Comparison of ENCODE assay signal across 25 mouse cellular contexts in the genomic region with DNA sequence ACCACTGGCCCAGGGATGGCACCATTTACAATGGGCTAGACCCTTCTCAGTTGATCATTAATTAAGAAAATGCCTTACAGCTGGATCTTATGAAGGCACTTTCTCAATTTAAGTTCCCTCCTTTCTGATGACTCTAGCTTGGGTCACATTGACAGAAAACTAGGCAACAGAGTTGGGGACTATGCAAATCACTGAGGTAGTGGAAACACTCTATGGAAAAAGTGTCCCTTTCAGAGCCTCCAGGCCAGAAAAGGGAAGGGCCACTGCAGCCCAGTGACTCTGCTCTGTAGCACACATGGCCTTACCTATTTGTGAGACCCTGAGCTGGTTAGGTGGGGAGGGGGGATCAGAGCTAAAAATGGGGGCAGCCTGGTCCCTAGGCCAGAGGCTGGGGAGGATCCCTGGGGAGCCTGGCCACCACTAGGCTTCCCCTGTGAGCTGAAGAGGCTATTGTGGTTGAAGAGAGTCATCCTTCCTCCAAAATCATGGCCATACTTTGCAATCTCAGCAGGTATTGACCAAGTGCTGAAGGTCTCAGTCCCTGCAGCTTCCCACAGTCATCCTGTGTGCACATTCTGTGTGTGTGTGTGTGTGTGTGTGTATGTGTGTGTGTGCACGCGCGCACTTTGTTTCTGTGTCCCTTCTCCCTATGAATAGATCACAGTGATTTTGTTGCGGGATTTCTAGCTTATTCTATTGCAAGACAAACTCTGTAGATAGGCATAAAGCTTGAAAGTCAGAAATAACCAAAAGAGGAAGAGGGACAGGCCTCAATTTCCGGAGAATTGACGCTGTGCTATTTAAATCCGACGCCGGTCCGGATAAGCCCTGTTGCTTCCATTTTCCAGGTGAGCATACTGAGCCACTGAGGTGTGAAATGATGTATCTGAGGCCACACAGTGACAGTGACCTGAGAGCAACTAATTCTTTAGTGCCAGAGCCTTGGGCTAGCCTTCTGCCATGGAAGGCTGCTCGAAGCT. TPM values are rescaled to one million over a fixed set of nuclear protein-coding genes. Genes with fewer than 3 reads are reported as not detected.
DNase-seq lines count a peak whose midpoint lies in the region; ATAC-seq and TF ChIP-seq lines count a peak whose summit lies in the region.
"Had no signal": no experiment of that assay in that cellular context is flagged by ENCODE, and none has a peak within 500 bp of the region (broad histone marks: within the 10 kb centered on the region; RNA-seq: fewer than 3 reads in every experiment).

No protein-coding gene starts in this region.

- H3K9me3 ChIP-seq in CH12.LX (replicated peaks; ENCODE audit: low read length) = no peaks in the 10 kb centered on the region
- H3K9me3 ChIP-seq: heart, embryonic 10.5 days; limb, embryonic 15.5 days; midbrain, embryonic 15.5 days had no signal

- peaks cover 62 to 90% of the 10 kb centered on the region in 2 experiments for H3K4me1 ChIP-seq in CH12.LX (ENCODE audit: control insufficient read depth in 1 of 2, insufficient read depth in 2 of 2)
- H3K4me1 ChIP-seq: limb, embryonic 15.5 days; midbrain, embryonic 15.5 days had no signal

- dilution Hi-C loops in CH12.LX (cut with MboI; ENCODE audit: extremely low pct_ligation_motif_present, extremely low pct_unique_long_range_greater_than_20kb, low sequenced_read_pairs) = no loop called here

- H3K27ac ChIP-seq in CH12.LX (ENCODE audit: insufficient read depth, low read depth) = peak overlapping the region; percentile 96
- H3K27ac ChIP-seq: heart, embryonic 10.5 days; hindbrain, postnatal 0 days; limb, embryonic 15.5 days; midbrain, embryonic 15.5 days had no signal

- peak overlapping the region; percentile 68 for H3K4me2 ChIP-seq in CH12.LX (ENCODE audit: insufficient read depth, low read depth, poor library complexity, severe bottlenecking)
- H3K4me2 ChIP-seq: limb, embryonic 15.5 days; midbrain, embryonic 15.5 days had no signal

- in situ Hi-C loops in CH12.LX (cut with MboI; ENCODE audit: low pct_ligation_motif_present, low pct_unique_long_range_greater_than_20kb, low sequenced_read_pairs) = loop anchor here (5.0 kb wide), 1 partner anchor 86 kb away; no protein-coding TSS in a partner anchor

- TF ChIP-seq CTCF in CH12.LX (conservative IDR thresholded peaks at IDR 0.05 in 1 of 2, IDR thresholded peaks at IDR 0.05 in 1 of 2; ENCODE audit: low read depth in 2 of 2, low read length in 2 of 2) = no peak

- ATAC-seq in inflammation-experienced regulatory T-cells, adult 6 months = peak; percentile 60
- ATAC-seq: hindbrain, postnatal 0 days; midbrain, embryonic 15.5 days had no signal

- DNase-seq in lung, postnatal 36 days = peak; percentile 24
- no peak for DNase-seq in lung, postnatal 10 days
- DNase-seq in CH12.LX (ENCODE audit: extremely low read depth) = peak; percentile 90
- peak; percentile 10 to 31 for DNase-seq in spleen, postnatal 10 days (ENCODE audit: low spot score in 2 of 2)
- no peak for DNase-seq in testis, postnatal 10 days (ENCODE audit: low spot score)
- DNase-seq in embryo, embryonic 11 days = no peak
- no peak for DNase-seq in left cerebral cortex, postnatal 36 days (ENCODE audit: low spot score in 2 of 2)
- DNase-seq: adrenal gland, adult 2 months; cerebellum, adult 11-12 months; gastrocnemius, postnatal 14 days; heart, postnatal 14 days; layer of hippocampus, adult 9-11 months; thymus, adult 2 months had no signal

- intact Hi-C loops in left cerebral cortex, postnatal 36 days (cut with DNase I) = no loop called here

- TF ChIP-seq POLR2A in CH12.LX (IDR thresholded peaks at IDR 0.05; ENCODE audit: low read depth, low read length) = peak; percentile 32; the same call in 1 of the 2 replicates

- H3K79me2 ChIP-seq in CH12.LX (replicated peaks; ENCODE audit: control insufficient read depth, extremely low read depth, insufficient read depth, poor library complexity, severe bottlenecking) = peaks cover 33% of the 10 kb centered on the region

- H3K9ac ChIP-seq in CH12.LX (ENCODE audit: insufficient read depth, low read depth) = peak overlapping the region; percentile 32; the same call in 1 of the 2 replicates
- H3K9ac ChIP-seq: limb, embryonic 15.5 days; midbrain, embryonic 15.5 days had no signal

- no peaks in the 10 kb centered on the region for H3K27me3 ChIP-seq in CH12.LX (replicated peaks)
- H3K27me3 ChIP-seq: limb, embryonic 15.5 days; midbrain, embryonic 15.5 days had no signal

- H3K36me3 ChIP-seq in CH12.LX (replicated peaks in 1 of 2; ENCODE audit: control insufficient read depth in 1 of 2, insufficient read depth in 1 of 2, low read length in 1 of 2) = peaks cover 0 to 48% of the 10 kb centered on the region in 2 experiments
- H3K36me3 ChIP-seq: heart, embryonic 10.5 days; limb, embryonic 15.5 days; midbrain, embryonic 15.5 days had no signal

- TF ChIP-seq RAD21 in CH12.LX (IDR thresholded peaks at IDR 0.05; ENCODE audit: low read depth, low read length) = no peak

- peak overlapping the region in 1 of 3 experiments; percentile 3 for H3K4me3 ChIP-seq in CH12.LX (replicated peaks in 1 of 3; ENCODE audit: low read depth in 2 of 3, low read length in 2 of 3, poor library complexity in 1 of 3)
- H3K4me3 ChIP-seq: heart, embryonic 10.5 days; limb, embryonic 15.5 days; midbrain, embryonic 15.5 days had no signal

- TF ChIP-seq EP300 in CH12.LX (IDR thresholded peaks at IDR 0.05; ENCODE audit: low read length) = peak; percentile 96

TF ChIP-seq in CH12.LX, 34 proteins besides CTCF, POLR2A, EP300 and RAD21:
- peak; percentile 11 for TF ChIP-seq SMC3 (IDR thresholded peaks at IDR 0.05; ENCODE audit: low read depth, low read length)
- peak; percentile 66 for TF ChIP-seq MAFK (IDR thresholded peaks at IDR 0.05; ENCODE audit: insufficient replicate concordance, low read length)
- TF ChIP-seq RCOR1 (conservative IDR thresholded peaks at IDR 0.05; ENCODE audit: low read depth, low read length) = peak; percentile 63
- peak; percentile 40 for TF ChIP-seq ELF1 (IDR thresholded peaks at IDR 0.05; ENCODE audit: low read depth, low read length)
- no peak for TF ChIP-seq UBTF (IDR thresholded peaks at IDR 0.05; ENCODE audit: low read depth, low read length)
- peak; percentile 76 for TF ChIP-seq BHLHE40 (IDR thresholded peaks at IDR 0.05; ENCODE audit: low read depth, low read length)
- no peak; the same call in 1 of the 2 replicates for TF ChIP-seq ZNF384 (IDR thresholded peaks at IDR 0.05; ENCODE audit: low read depth, low read length)
- TF ChIP-seq USF2 (conservative IDR thresholded peaks at IDR 0.05; ENCODE audit: low read depth, low read length) = no peak
- peak; percentile 84 for TF ChIP-seq JUND (conservative IDR thresholded peaks at IDR 0.05; ENCODE audit: low read depth, low read length)
- TF ChIP-seq KAT2A (IDR thresholded peaks at IDR 0.05; ENCODE audit: insufficient replicate concordance, low read length) = 0 out of 2 replicates have a peak, but pooled peaks have one; percentile 42
- TF ChIP-seq MAZ (IDR thresholded peaks at IDR 0.05; ENCODE audit: low read depth, low read length) = 0 out of 2 replicates have a peak, but pooled peaks have one; percentile 67
- peak; percentile 66 for TF ChIP-seq CHD2 (IDR thresholded peaks at IDR 0.05; ENCODE audit: low read length)
- no peak for TF ChIP-seq ZC3H11A (IDR thresholded peaks at IDR 0.05; ENCODE audit: low read depth, low read length)
- TF ChIP-seq MEF2A (IDR thresholded peaks at IDR 0.05; ENCODE audit: borderline replicate concordance, low read depth, low read length) = peak; percentile 96
- peak; percentile 52 for TF ChIP-seq MXI1 (IDR thresholded peaks at IDR 0.05; ENCODE audit: low read depth, low read length)
- TF ChIP-seq NRF1 (IDR thresholded peaks at IDR 0.05; ENCODE audit: low read depth, low read length) = no peak
- TF ChIP-seq GABPA (IDR thresholded peaks at IDR 0.05; ENCODE audit: insufficient replicate concordance, low read depth, low read length) = no peak
- peak; percentile 49 for TF ChIP-seq ZMIZ1 (IDR thresholded peaks at IDR 0.05; ENCODE audit: low read depth, low read length)
- TF ChIP-seq HCFC1 (IDR thresholded peaks at IDR 0.05; ENCODE audit: low read depth, low read length) = no peak; the same call in 1 of the 2 replicates
- no peak for TF ChIP-seq USF1 (IDR thresholded peaks at IDR 0.05; ENCODE audit: low read depth, low read length)
- 0 out of 2 replicates have a peak, but pooled peaks have one; percentile 22 for TF ChIP-seq NELFE (IDR thresholded peaks at IDR 0.05; ENCODE audit: low read depth, low read length)
- no peak for TF ChIP-seq ZKSCAN1 (IDR thresholded peaks at IDR 0.05; ENCODE audit: borderline replicate concordance, low read depth, low read length)
- no peak; the same call in none of the 2 replicates for TF ChIP-seq POLR2AphosphoS2 (IDR thresholded peaks at IDR 0.05; ENCODE audit: low read depth, low read length)
- no peak for TF ChIP-seq CHD1 (IDR thresholded peaks at IDR 0.05; ENCODE audit: low read depth, low read length)
- 0 out of 2 replicates have a peak, but pooled peaks have one; percentile 53 for TF ChIP-seq TBP (conservative IDR thresholded peaks at IDR 0.05; ENCODE audit: low read depth, low read length)
- peak; percentile 45 for TF ChIP-seq MAX (IDR thresholded peaks at IDR 0.05; ENCODE audit: low read length)
- TF ChIP-seq JUN (IDR thresholded peaks at IDR 0.05; ENCODE audit: insufficient read depth, low read depth, low read length) = peak; percentile 96
- TF ChIP-seq TCF12 (IDR thresholded peaks at IDR 0.05; ENCODE audit: low read depth, low read length) = peak; percentile 79
- peak; percentile 93 for TF ChIP-seq ETS1 (conservative IDR thresholded peaks at IDR 0.05; ENCODE audit: low read depth, low read length)
- peak; percentile 75 for TF ChIP-seq MYC (IDR thresholded peaks at IDR 0.05; ENCODE audit: low read depth, low read length)
- peak; percentile 47 for TF ChIP-seq SIN3A (IDR thresholded peaks at IDR 0.05; ENCODE audit: low read length)
- TF ChIP-seq E2F4 (IDR thresholded peaks at IDR 0.05; ENCODE audit: insufficient replicate concordance, low read depth, low read length) = no peak
- TF ChIP-seq PAX5 (IDR thresholded peaks at IDR 0.05; ENCODE audit: low read length) = no peak
- peak; percentile 92 for TF ChIP-seq IRF4 (IDR thresholded peaks at IDR 0.05; ENCODE audit: low read depth, low read length)

RNA-seq across cellular contexts. Expression of a gene that starts 11.5 kb away (rescaled TPM):
- not detected in 2 replicates for total RNA-seq in CH12.LX (2012; rRNA removed)
- not detected in 2 replicates for total RNA-seq in CH12.LX (2014; rRNA removed)
- polyA plus RNA-seq in CH12.LX (2012; ENCODE audit: insufficient read length, low read depth) = 22.0 TPM in 1 of 2 replicates, not detected in the other
- polyA plus RNA-seq in inflammation-experienced regulatory T-cells, adult 6 months (2017; shearing (Covaris generic)) = not detected
- total RNA-seq in left cerebral cortex, postnatal 36 days (2021) = not detected
- total RNA-seq: adrenal gland, adult 2 months; gastrocnemius, postnatal 14 days; heart, postnatal 14 days; hindbrain, postnatal 0 days; MEL had no signal
- polyA plus RNA-seq: adrenal gland, adult 2 months; brain, embryonic 14.5 days; C2C12; forebrain, embryonic 11.5 days; frontal cortex, adult 2 months; heart, embryonic 10.5 days; hindbrain, postnatal 0 days; kidney, adult 2 months; limb, embryonic 15.5 days; midbrain, embryonic 15.5 days; stomach, embryonic 14.5 days; thymus, adult 2 months had no signal

Comparison
In these comparisons a context has a peak if more than half of its experiments do, and no peak if none do; other contexts are left out.
1. DNase-seq: peak in lung, postnatal 36 days (single experiment), CH12.LX (single experiment) and spleen, postnatal 10 days (2 of 2); none in lung, postnatal 10 days (single experiment), testis, postnatal 10 days (single experiment), embryo, embryonic 11 days (single experiment) and left cerebral cortex, postnatal 36 days (0 of 2).